Mouse (Mus musculus) urinary bladder, postnatal 4 days (tissue): ENCODE measurements around the gene Ern1.

Source experiments
- DNase-seq, 2 experiments: peaks; one replicate each; pipeline ENCODE4 v3.0.0; 2021 to 2022; ENCODE audit warnings: low spot score in 2 of 2

The Ern1 gene

DNA sequence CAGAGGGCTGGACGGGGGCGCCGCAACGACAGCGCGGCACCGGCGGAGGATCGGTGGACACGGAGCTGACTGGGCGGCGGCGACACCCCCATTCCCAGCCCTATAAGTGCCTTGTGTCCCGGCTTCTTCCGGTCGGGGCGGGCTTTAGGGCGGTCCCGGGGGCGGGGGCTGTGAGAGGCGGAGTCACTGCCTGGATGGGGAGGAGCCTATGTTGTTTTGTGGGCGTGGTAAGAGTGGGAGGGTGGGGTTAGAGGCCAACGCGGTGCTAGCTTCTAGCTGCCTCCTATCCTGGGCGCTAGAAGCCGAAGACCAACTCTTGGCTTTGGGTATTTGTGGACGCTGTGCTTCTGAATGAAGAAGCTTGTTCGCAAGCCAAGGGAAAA is at the start of gene Ern1:
Gene Ern1 (minus strand): TSS at position 120 of the 383 bp plus-strand sequence.
- DNase-seq: peak; percentile 95 to 96

DNA sequence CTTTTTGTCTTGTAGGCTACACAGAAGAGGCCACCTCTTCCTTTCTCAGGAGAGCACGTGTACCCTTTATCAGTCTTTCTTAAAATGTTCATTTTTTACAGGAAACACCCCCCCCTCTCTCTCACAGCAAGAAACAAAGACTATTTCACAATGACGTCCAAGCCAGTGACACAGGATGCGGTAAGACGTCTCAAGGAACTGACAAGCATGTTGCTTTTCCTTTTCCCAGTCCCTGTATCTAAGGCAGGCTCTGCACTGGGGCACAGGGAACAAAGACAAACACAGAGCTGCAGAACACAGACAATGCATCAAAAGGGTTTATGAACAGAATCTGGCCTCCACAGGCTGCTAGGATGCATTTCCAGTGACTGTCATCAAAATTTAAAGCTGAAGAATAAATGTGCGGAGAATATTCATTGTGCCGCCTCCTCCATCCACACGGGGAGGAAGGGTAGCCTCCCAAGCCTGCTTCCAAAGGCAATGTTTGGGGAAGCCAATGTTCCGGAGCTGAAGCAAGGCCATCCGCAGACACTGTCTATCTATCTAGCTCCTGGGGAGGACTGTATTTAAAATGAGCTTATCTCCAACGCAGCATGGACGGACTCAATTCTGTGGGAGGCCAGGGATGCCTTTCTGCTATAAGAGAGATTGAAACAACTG is 48.7 kb upstream of the Ern1 start:
- DNase-seq: no peak

- no peak for DNase-seq
Measured at GRCm38 (mm10) chr11:106535660-106536252, 48.1 kb upstream of the Ern1 start.

GRCm38 (mm10) chr11:106532248-106532790 is 44.7 kb upstream of the Ern1 start:
- no peak for DNase-seq

DNA sequence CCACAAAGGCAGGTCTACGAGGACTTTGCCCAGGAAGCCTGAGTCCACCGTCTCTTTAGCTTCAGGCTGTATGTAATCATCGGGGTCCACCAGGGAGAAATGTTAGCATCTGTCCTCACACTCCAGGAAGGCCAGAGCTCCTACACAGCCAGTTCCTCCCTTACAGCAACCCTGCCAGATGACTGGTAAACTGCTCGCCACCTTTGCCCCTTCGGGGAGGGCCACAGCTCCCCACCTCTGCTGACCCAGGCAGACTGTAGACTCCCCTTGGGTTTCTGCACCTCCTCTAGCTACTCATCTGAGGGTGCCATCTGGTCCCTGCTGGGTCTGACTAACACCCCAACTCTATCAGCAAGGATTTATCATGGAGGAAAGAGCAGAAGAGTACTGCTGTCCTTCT is 42.1 kb upstream of the Ern1 start:
- no peak for DNase-seq

GRCm38 (mm10) chr11:106529113-106529512 is 41.5 kb upstream of the Ern1 start:
- no peak for DNase-seq

DNA sequence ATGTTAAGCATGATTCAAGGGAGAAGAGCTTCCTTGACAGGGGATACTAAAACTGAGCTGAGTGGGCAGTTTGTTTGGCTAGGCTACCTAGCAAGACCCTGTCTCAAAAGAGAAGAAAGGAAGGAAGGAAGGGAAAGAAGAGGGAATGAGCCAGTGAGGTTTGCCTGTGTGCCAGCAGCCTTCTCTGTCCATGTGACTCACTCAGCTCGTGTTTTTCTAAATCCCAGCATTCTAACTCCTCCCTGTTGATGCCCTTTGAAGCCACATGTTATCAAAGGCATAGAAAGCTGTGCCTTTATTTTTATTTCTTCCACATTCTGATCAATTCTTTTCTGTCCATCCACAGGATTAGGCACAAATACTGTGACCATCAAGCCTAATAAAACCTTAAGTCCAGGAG is 40.3 kb upstream of the Ern1 start:
- DNase-seq: no peak

DNA sequence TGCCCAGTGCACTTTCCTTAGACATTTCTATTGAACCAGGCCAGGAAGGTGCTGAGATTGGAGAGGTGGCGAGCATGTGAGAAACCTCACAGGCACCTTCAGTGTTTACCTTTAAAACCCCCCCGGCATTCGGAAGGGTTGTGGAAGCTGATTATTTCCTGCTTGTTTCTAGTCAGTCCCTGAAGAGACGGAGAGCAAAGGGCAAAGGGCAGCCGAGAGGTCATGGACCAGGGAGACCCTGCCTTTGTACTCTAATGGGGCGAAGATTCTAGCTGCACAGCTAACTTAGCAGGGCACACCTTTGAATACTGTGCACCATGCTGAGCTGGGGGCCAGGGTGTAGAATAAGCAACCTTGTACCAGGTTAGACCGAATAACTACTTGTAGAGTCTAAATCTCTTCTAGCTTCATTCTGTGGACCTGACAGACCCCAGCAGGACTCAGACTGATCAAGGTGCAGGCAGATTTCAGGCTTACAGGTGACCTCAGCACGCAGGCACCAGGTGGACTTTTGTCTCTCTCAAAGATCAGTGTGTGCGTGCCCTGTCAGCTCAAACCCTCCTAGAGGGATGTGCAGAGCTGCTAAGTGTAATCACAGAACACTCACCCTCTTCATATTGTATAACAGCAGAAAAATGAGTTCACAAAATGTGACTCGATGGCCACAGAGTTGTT is 39.6 kb upstream of the Ern1 start:
- no peak for DNase-seq

GRCm38 (mm10) chr11:106522538-106522937 is 34.9 kb upstream of the Ern1 start:
- DNase-seq: no peak

DNA sequence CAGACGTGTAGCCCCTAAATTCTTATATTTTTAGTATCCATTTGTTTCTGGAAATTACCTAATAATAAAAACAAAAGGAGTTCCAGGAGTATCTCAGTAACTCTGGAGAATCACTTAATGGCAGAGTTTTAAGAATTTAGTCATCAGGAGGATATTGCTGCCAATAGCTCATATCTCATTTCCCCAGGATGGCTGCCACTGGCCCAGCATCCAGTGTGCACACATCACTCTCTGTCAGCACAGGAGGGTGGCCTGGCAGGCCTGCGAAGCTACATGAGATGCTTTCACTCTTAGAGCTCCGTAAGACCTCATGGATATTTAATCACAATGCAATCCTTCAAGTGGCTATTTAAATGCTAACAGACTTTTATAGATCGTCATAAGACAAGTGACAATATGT is 34.0 kb upstream of the Ern1 start:
- no peak for DNase-seq

DNA sequence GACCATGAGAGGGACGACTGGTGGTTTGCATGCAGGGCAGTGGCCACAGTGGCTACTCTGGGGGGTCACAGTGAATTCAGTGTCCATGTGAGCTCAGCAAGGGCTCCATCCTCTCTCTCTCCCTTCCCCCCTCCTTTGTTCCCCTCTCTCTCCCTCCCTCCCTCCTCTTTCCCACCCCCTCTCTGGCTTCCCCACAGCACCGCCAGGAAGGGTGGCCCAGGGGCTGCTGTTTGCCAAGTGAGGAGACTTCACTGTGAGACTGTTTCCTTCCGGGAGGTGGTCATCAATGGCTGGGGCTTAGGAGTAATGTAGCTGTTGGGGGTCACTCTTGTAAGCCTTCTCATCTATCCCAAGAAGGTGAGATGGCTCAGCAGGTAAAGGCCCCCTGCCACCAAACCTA is 32.8 kb upstream of the Ern1 start:
- DNase-seq: no peak

DNA sequence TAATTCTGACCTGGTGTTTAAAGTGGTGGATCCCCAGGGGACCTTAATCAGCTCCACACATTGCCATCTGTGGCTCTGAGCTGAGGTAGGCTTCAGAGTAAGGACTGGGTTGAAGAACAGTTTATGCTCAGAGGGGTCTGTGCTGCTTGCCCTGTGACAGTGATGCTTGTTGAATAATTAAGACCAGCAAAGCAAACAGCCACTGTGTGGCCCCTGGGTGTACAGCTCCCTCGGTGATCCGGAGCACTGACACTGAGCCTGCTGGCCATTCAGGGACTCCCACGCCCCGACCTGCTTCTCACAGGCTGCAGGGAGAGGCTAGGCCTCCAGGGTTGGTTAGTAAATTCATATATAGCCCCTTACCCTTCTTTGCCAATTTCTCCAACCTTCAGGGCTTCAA is 31.9 kb upstream of the Ern1 start:
- no peak for DNase-seq

- DNase-seq: no peak
Measured at GRCm38 (mm10) chr11:106518391-106518790, 30.7 kb upstream of the Ern1 start.

GRCm38 (mm10) chr11:106515079-106515745 is 27.6 kb upstream of the Ern1 start:
- no peak for DNase-seq

DNA sequence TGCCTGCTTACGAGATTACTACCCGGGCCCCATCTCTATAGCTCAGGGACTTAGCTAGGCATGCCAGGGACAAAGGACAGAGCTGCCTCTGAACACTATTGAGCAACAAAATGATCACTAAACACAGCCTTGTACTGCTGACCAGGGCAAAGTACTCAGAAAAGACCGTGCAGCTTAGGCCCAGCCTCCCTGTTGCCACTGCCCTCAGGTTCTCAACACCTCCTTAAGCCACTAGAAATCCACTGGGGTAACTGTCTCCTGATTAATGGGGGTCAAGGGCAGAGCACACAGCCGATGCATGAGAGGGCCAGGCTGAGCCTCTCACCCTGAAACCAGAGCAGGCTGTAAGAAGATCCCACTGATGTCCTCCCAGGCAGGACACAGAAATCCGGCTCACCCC is 26.8 kb upstream of the Ern1 start:
- no peak for DNase-seq

- peak in 1 of 2 experiments; percentile 57 for DNase-seq
Measured at GRCm38 (mm10) chr11:106513166-106513565, 25.5 kb upstream of the Ern1 start.

- DNase-seq: no peak
Measured at GRCm38 (mm10) chr11:106512006-106512390, 24.3 kb upstream of the Ern1 start.

DNA sequence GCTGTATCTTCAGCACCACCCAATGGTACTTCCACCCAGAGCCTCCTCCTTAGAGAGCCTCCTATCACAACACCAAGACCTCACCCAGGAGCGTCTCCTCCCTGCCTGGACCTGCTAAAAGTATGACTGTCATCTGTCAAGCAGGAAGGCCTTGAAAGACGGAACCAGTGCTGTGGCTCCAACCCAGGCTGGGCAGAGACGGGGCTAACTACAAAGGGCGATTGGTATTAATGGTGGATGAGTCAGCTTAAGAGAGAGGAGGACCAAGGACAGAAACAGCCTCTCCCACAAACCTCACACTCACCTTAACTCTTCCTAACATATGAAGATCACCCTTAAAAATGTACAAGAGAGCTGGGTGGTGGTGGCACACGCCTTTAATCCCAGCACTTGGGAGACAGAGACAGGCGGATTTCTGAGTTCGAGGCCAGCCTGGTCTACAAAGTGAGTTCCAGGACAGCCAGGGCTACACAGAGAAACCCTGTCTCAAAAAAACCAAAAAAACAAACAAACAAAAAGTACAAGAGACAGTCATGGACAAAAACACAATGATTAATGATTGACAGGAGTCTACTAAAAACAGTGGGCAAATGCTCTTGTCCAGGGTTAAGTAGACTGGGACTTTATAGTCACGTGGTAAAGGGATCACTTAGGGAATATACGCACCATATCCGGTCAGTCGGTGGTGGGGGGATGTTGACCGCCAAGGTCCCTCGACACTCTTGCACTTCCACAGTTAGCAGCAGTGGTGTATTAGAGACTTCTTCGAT is 23.8 kb upstream of the Ern1 start:
- no peak for DNase-seq

- DNase-seq: no peak
Measured at GRCm38 (mm10) chr11:106507638-106508037, 20.0 kb upstream of the Ern1 start.

DNA sequence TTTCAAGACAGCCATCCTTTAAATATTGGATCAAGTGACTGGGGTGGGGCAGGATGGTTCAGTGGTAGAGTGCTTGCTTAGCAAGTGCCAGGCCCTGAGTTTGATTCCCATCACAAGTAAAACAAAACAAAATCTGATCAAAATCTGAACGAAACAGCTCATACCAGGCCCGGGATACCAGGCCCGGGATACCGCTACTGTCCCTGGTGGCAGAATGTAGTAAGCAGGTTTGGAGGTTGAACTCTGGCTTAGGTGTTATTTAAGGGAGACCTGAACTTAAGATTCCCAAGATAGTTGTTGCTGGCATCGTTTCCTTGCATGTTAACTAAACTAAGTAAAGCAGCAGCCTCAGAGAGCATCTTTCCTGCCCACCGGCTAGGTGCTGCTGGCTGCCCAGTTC is 18.6 kb upstream of the Ern1 start:
- DNase-seq: no peak

GRCm38 (mm10) chr11:106504129-106504528 is 16.5 kb upstream of the Ern1 start:
- DNase-seq: no peak

DNA sequence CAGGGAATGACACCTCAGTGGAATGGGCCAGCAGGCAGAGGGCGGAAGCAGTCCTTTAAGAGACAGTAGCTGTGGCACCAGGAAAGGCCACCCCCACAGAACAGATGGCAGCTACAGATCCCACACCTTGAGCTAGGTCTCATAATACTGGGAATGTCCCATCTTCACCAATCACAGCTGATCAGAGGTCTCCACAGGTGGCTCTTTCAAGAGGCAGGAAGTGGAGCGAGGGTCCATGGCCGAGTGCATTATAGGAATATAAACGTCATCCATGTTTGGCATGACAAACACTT is 15.7 kb upstream of the Ern1 start:
- DNase-seq: no peak
